16 mouse cellular contexts compared by ENCODE assay signal in genomic region chr12:28342735-28343134, GRCm38 (mm10).
"Had no signal": no experiment of that assay in that cellular context is flagged by ENCODE, and none has a peak within 500 bp of the region (broad histone marks: within the 10 kb centered on the region; RNA-seq: fewer than 3 reads in every experiment).

No protein-coding gene starts in this region.

- H3K27me3 ChIP-seq: liver, embryonic 15.5 days; midbrain, embryonic 13.5 days; neural tube, embryonic 15.5 days had no signal

- H3K9ac ChIP-seq: liver, embryonic 15.5 days; midbrain, embryonic 13.5 days; neural tube, embryonic 15.5 days had no signal

- H3K4me1 ChIP-seq: liver, embryonic 15.5 days; midbrain, embryonic 13.5 days had no signal

- H3K4me3 ChIP-seq: liver, embryonic 15.5 days; midbrain, embryonic 13.5 days; myocyte; neural tube, embryonic 15.5 days had no signal

- H3K9me3 ChIP-seq: liver, embryonic 15.5 days; midbrain, embryonic 13.5 days; neural tube, embryonic 15.5 days had no signal

- H3K27ac ChIP-seq: liver, embryonic 15.5 days; midbrain, embryonic 13.5 days; neural tube, embryonic 15.5 days had no signal

- DNase-seq: layer of hippocampus, adult 9-11 months; left cerebral cortex, postnatal 4 days; lung, adult 2 months; lung, postnatal 36 days; right cerebral cortex, adult 18-20 months; right cerebral cortex, postnatal 25 days; thymus, adult 18-20 months; thymus, postnatal 14 days had no signal

- H3K36me3 ChIP-seq: liver, embryonic 15.5 days; midbrain, embryonic 13.5 days; neural tube, embryonic 15.5 days had no signal

- ATAC-seq: inflammation-experienced regulatory T-cells, adult 6 months; intestine, postnatal 0 days; lung, postnatal 0 days; midbrain, embryonic 13.5 days had no signal

- H3K4me2 ChIP-seq: liver, embryonic 11.5 days; liver, embryonic 15.5 days; midbrain, embryonic 13.5 days; neural tube, embryonic 15.5 days had no signal
